Mouse (Mus musculus): ENCODE measurements around the gene Klhl29. TPM values are rescaled to one million over a fixed set of nuclear protein-coding genes. Genes with fewer than 3 reads are reported as not detected.

Klhl29 gene
- polyA plus RNA-seq, 1 experiment = 8.7 TPM

DNA sequence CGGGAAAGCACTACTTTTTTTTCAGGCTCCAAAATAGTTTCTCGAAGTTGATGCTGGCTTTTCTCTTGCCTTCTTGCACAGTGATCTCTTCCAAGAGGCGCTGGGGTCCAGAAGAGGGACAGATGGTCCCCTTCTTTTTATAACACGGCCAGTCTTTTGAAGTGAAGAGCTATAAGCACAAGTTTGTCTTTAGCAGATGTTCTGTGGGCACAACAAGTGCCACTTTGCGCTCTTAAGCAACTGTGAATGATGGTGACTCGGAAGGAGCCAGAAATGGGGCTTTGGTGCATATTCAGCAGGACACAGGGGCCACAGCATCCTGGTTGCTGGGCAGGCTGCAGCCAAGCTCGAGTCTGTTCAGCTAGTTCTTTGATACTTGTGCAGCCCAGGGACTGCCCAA is 249.6 kb downstream of the Klhl29 start:
- no peak for DNase-seq (ENCODE audit: low spot score)

DNA sequence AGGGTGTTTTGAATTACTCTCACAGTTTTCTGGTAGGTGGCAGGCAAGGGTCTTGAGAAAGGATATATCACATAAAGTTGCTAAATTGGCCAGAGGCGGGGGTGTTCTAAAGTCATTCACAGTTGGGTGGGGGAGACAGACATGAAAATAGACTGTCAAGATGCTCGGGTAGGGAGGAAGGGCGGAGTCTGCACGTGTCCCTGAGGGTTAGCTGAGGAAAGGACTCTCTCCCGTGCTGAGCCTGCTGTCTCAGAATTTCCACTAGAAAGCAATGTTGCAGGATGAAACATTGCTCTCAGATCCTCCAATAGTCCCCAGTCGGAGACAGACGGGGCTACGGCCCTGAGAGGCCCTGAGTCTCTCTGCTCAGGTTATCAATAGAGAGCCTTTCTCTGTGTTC is 252.5 kb downstream of the Klhl29 start:
- no peak for DNase-seq (ENCODE audit: low spot score)

DNA sequence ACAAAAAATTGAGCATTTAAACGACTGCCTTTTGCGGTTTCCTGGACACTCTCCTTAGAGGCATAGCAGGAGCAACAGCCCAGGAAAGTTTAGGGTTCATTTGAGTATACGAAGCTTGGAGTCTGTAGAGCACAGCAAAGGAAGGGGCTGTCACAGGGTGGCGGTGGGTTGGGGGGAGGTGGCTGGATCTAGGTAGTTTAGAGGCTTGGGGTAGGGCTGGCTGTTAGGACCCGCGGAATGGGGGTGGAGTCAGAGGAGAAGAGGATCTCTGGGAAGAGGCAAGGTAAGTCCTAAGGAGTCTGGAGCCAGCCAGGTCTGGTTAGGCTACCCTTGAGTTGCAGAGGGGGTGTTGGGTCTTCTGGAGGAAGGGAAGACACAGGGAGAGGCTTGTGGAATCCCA is 255.2 kb downstream of the Klhl29 start:
- DNase-seq (ENCODE audit: low spot score) = no peak

- DNase-seq (ENCODE audit: low spot score) = peak; percentile 65
These were observed 255.8 kb downstream of the Klhl29 start for GRCm38 (mm10) chr12:5119726-5120125.

DNA sequence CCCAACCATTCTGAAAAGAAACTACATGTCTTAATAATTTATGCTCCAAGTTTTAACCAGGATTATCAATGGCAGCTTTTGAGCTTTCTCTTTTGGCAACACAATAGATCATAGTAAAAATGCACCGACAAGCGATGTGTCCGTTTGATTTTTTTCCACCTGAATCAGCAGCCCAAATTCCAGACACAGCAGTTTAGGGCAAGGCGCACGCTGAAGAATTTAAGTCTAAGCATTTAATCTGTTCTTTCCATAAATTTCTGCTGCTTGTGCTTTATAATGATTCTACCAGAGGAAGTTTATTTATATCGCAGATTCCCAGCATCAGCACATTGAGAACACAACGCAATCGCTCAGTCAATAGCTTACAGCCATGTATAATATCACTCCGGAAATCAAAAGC is 256.2 kb downstream of the Klhl29 start:
- DNase-seq (ENCODE audit: low spot score) = no peak

DNA sequence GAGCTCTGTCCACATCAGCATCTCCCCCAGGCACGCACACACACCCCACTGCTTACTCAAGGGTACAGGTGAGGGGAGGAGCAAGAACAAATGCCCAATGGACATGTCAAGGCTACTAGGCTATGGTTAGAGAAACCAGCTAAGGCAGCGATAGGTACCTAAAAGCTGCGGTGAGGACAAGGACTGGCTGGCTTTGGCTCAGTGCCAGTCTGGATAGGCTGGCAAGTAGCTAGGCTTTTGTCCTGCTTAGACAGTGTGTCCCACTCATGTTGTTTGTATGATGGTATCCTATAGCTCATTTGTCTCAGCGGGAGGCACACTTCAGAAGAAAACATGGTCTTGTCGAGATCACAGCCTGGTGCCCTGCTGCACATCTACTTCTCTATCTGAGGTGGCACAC is 258.9 kb downstream of the Klhl29 start:
- no peak for DNase-seq (ENCODE audit: low spot score)

- DNase-seq (ENCODE audit: low spot score) = no peak
These were observed 260.9 kb downstream of the Klhl29 start for GRCm38 (mm10) chr12:5114631-5115030.

- no peak for DNase-seq (ENCODE audit: low spot score)
These were observed 264.1 kb downstream of the Klhl29 start for GRCm38 (mm10) chr12:5111343-5111742.

- no peak for DNase-seq (ENCODE audit: low spot score)
These were observed 266.9 kb downstream of the Klhl29 start for GRCm38 (mm10) chr12:5108613-5109012.

GRCm38 (mm10) chr12:5107795-5108194 is 267.7 kb downstream of the Klhl29 start:
- DNase-seq (ENCODE audit: low spot score) = no peak

DNA sequence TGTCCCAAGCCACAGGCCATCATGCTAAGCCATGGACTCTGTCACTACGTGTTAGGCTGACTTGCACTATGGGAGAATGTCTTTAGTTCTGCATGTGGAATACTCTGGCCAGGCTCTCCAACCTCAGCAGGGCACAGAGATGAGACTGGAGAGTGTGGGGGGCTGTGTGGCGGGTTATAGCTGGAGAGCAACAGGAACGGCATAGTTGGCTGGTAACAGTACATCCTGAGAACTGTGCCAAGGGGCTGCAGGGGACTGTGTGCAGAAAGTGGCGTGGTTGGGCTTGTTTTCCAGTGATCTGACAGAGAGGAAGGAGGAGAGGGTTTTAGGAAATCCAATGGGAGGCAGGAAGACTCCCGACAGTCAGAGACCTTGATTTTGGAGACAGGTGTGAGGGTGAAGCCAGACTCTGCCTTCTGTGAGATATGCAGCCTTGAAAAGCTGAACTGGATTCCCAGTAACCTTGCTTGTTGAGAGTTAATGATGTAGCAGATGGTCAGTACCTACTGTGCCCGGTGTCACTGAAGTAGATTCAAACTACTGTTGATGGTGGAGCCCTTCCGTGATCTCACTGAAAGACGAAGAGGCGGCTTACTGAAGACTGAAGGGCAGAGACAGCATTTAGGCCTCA is 270.9 kb downstream of the Klhl29 start:
- no peak for DNase-seq (ENCODE audit: low spot score)

GRCm38 (mm10) chr12:5101411-5102024 is 274.0 kb downstream of the Klhl29 start:
- no peak for DNase-seq (ENCODE audit: low spot score)

DNA sequence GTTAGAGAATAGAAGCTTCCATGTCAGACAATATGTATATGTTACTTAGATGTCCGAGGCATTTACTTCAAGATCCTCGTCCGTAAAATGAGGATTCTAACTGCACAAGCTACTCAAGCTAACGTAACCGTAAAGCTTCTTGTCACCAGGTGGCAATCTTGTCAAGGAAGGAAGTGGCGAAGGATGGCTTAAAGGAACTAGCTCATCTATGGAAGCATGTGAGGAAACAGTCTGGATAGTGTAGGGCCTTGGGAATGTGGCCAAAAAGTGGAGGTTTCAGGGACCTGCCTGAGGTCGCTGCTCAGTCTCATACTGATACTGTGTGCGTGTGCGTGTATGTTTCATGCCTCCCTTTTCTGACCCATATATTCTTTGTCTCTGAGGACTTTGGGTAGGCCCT is 275.9 kb downstream of the Klhl29 start:
- no peak for DNase-seq (ENCODE audit: low spot score)

DNA sequence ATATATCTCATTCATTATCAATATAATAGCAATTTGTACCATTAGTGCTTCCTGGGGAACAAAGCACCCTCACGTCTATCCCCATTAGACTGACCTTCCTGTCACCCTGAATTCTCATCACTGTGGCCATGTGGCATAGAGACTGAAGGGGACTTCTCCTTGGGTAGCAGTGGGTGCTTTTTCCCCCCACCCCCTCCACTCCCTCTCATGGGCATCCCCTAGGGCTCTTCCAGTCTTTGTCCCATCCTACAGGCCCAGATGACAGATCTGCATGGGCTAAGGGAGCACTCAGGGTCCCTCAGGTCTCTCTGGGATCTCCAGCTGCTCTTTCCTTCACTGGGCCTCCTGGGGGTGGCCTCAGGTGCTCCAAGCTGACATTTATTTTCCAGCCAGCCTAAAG is 286.8 kb downstream of the Klhl29 start:
- no peak for DNase-seq (ENCODE audit: low spot score)

- no peak for DNase-seq (ENCODE audit: low spot score)
These were observed 287.5 kb downstream of the Klhl29 start for GRCm38 (mm10) chr12:5087787-5088519.

- DNase-seq (ENCODE audit: low spot score) = no peak
These were observed 290.8 kb downstream of the Klhl29 start for GRCm38 (mm10) chr12:5084714-5085113.

DNA sequence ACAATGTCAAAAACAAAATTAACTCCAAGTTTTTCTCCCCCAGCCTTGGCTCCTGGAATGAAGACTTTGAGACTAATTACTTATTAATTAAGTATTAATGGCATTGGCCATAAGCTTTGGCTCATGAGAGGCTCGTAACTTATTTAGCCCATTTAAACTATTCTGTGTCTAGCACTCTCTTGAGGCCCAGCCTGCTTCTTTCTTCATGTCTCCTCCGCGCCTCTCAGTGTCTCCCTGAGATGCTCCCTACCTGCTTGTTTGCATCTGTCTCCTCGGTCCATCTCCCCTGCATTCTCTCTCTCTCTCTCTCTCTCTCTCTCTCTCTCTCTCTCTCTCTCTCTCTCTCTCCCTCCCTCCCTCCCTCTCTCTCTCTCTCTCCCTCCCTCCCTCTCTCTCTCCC is 294.0 kb downstream of the Klhl29 start:
- no peak for DNase-seq (ENCODE audit: low spot score)

- no peak for DNase-seq (ENCODE audit: low spot score)
These were observed 302.3 kb downstream of the Klhl29 start for GRCm38 (mm10) chr12:5073191-5073590.

DNA sequence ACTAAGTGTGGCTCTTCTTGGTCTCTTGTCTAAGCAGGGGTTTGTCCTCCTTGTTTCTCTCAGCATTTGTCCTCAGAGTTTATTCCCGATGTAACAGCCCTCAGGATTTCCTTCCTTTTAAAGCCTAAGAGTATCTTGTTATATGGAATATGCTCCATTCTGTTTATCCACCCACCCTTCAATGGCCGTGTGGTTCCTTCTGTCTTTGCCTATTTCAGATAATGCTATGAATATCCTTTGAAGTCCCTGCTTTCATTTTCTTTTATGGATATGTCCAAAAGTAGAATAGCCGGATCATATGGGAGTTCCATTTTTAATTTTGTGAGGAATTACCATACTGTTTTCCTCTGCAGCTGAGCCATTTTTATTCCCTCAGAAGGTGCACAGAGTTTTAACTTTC is 305.4 kb downstream of the Klhl29 start:
- DNase-seq (ENCODE audit: low spot score) = no peak

GRCm38 (mm10) chr12:5067590-5067989 is 307.9 kb downstream of the Klhl29 start:
- no peak for DNase-seq (ENCODE audit: low spot score)

- DNase-seq (ENCODE audit: low spot score) = no peak
These were observed 327.4 kb downstream of the Klhl29 start for GRCm38 (mm10) chr12:5048104-5048503.

GRCm38 (mm10) chr12:5044141-5044540 is 331.3 kb downstream of the Klhl29 start:
- DNase-seq (ENCODE audit: low spot score) = no peak

- no peak for DNase-seq (ENCODE audit: low spot score)
These were observed 337.5 kb downstream of the Klhl29 start for GRCm38 (mm10) chr12:5038008-5038407.
